Mouse (Mus musculus) neural tube, embryonic 13.5 days (tissue): Measurements from ENCODE around the gene Brpf3. TPM values are rescaled to one million over a fixed set of nuclear protein-coding genes. Genes with fewer than 3 reads are reported as not detected.
"Not testable (repeated sequence)": the region's sequence is repeated elsewhere in the genome, so short reads cannot be mapped to it uniquely, and the experiment has no call there.

Experiments
- ATAC-seq: fragments of 200-750 bp; cut with Nextera tagmentation; 2 replicates; pipeline ENCODE4 v1.8.0; 2017; ENCODE audit warnings: low read depth, mild to moderate bottlenecking, moderate TSS enrichment, moderate library complexity
- H3K27ac ChIP-seq: fragments of 300-500 bp; sonication (generic); replicated peaks from 2 replicates; pipeline ENCODE4 v1.5.1; 2015; ENCODE audit warnings: moderate library complexity, mild to moderate bottlenecking, inconsistent platforms
- H3K27me3 ChIP-seq: fragments of 300-500 bp; sonication (generic); 2 replicates; pipeline ENCODE4 v1.6.1; 2015; ENCODE audit warnings: mild to moderate bottlenecking, inconsistent platforms
- H3K36me3 ChIP-seq: fragments of 300-500 bp; sonication (generic); 2 replicates; pipeline ENCODE4 v1.6.1; 2015; ENCODE audit warnings: mild to moderate bottlenecking, inconsistent platforms
- H3K4me1 ChIP-seq: fragments of 300-500 bp; sonication (generic); replicated peaks from 2 replicates; pipeline ENCODE4 v1.6.1; 2015; ENCODE audit warnings: inconsistent platforms
- H3K4me2 ChIP-seq: fragments of 300-500 bp; sonication (generic); 2 replicates; pipeline ENCODE4 v1.6.1; 2015; ENCODE audit warnings: inconsistent platforms, mild to moderate bottlenecking, moderate library complexity
- H3K4me3 ChIP-seq: fragments of 300-500 bp; sonication (generic); 2 replicates; pipeline ENCODE4 v1.5.1; 2015; ENCODE audit warnings: mild to moderate bottlenecking, inconsistent platforms
- H3K9ac ChIP-seq: fragments of 300-500 bp; sonication (generic); 2 replicates; pipeline ENCODE4 v1.6.1; 2015; ENCODE audit warnings: moderate library complexity, mild to moderate bottlenecking, inconsistent platforms
- H3K9me3 ChIP-seq: fragments of 300-500 bp; sonication (generic); 2 replicates; pipeline ENCODE4 v1.6.1; 2016; ENCODE audit warnings: inconsistent platforms
- WGBS: fragments of 180-500 bp; shearing (Covaris S2); methylation state at CpG from one replicate; pipeline ENCODE4 v1.1.7; 2015; 5-methylcytosine and 5-hydroxymethylcytosine counted together
- polyA plus RNA-seq: library from polyadenylated mRNA; unstranded; fragments of >200 nt; fragmentation: Nextera tagmentation; extraction: Ambion mirVana; gene quantifications from 2 replicates; pipeline ENCODE4 v1.2.1, GENCODE M21; 2015

The Brpf3 gene
- polyA plus RNA-seq, 1 experiment from 2014 or later: 7.1 TPM

- no peaks in the 10 kb centered on the region for H3K4me1 ChIP-seq
- H3K4me3 ChIP-seq: no peak overlapping the region
- H3K36me3 ChIP-seq: peaks cover 65% of the 10 kb centered on the region
- H3K27me3 ChIP-seq: no peaks in the 10 kb centered on the region
- H3K27ac ChIP-seq: no peak overlapping the region
- no peak for ATAC-seq
- H3K4me2 ChIP-seq: no peak overlapping the region
- H3K9ac ChIP-seq: no peak overlapping the region
- WGBS: 92% methylated on average over 7 of the region's 7 CpGs
- H3K9me3 ChIP-seq: no peaks in the 10 kb centered on the region
Measured at GRCm38 (mm10) chr17:28837840-28838239, 37.0 kb downstream of the Brpf3 start.

GRCm38 (mm10) chr17:28841947-28842346 lies 41.1 kb downstream of the Brpf3 start:
- not testable (repeated sequence) for H3K9ac ChIP-seq, H3K9me3 ChIP-seq, H3K27ac ChIP-seq, H3K27me3 ChIP-seq, H3K4me3 ChIP-seq, H3K4me2 ChIP-seq, H3K4me1 ChIP-seq, ATAC-seq
- 96% methylated on average over 4 of the region's 4 CpGs for WGBS
- peaks cover 39% of the 10 kb centered on the region for H3K36me3 ChIP-seq

GRCm38 (mm10) chr17:28843665-28844064 lies 42.8 kb downstream of the Brpf3 start:
- no peak overlapping the region for H3K27ac ChIP-seq
- H3K36me3 ChIP-seq: peaks cover 22% of the 10 kb centered on the region
- no peaks in the 10 kb centered on the region for H3K4me1 ChIP-seq
- H3K4me2 ChIP-seq: no peak overlapping the region
- 64% methylated on average over 5 of the region's 5 CpGs for WGBS
- H3K9ac ChIP-seq: no peak overlapping the region
- no peak for ATAC-seq
- no peaks in the 10 kb centered on the region for H3K9me3 ChIP-seq
- H3K27me3 ChIP-seq: no peaks in the 10 kb centered on the region
- H3K4me3 ChIP-seq: no peak overlapping the region

- 71% methylated on average over 10 of the region's 11 CpGs for WGBS
- H3K27ac ChIP-seq: no peak overlapping the region
- no peaks in the 10 kb centered on the region for H3K4me1 ChIP-seq
- H3K36me3 ChIP-seq: no peaks in the 10 kb centered on the region
- H3K4me3 ChIP-seq: no peak overlapping the region
- no peak for ATAC-seq
- no peak overlapping the region for H3K9ac ChIP-seq
- H3K27me3 ChIP-seq: no peaks in the 10 kb centered on the region
- no peak overlapping the region for H3K4me2 ChIP-seq
- H3K9me3 ChIP-seq: no peaks in the 10 kb centered on the region
Measured at GRCm38 (mm10) chr17:28846974-28847617, 46.2 kb downstream of the Brpf3 start.

DNA sequence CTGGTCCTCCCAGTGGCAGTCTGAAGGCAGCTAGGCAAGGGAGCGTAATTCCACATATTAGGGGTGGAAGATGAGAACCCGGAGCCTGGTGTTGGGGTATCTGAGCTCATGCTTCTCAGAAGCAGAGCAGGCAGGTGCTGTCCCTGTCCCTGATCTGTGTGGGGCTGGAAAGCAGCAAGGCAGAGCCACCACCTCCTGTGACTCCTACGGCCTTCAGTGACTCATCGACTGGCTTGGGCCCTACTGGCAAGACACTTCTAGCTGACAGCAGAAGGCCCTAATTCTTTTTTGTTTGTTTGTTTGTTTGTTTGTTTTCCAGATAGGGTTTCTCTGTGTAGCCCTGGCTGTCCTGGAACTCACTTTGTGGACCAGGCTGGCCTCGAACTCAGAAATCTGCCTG lies 49.6 kb downstream of the Brpf3 start:
- WGBS: 90% methylated on average over 5 of the region's 5 CpGs
- Histone ChIP-seq H3K4me2 (no peak overlapping the region), H3K4me1 (no peaks in the 10 kb centered on the region), H3K36me3 (no peaks in the 10 kb centered on the region), H3K27me3 (no peaks in the 10 kb centered on the region), H3K9ac (no peak overlapping the region), H3K9me3 (no peaks in the 10 kb centered on the region), H3K27ac (no peak overlapping the region), H3K4me3 (no peak overlapping the region)
- no peak for ATAC-seq

DNA sequence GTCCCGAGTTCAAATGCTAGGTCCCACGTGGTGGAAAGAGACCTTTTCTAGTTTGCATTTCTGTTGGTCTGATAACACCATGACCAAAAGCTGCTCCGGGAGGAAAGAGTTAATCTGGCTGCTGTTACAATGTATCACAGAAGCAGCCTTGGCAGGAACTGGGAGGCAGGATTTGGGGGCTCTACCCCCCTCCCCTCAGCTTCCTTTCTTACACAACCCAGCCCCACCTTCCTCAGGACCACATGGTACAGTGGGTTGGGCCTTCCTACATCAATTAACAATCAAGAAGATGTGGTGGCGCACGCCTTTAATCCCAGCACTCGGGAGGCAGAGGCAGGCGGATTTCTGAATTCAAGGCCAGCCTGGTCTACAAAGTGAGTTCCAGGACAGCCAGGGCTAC lies 53.5 kb downstream of the Brpf3 start:
- Histone ChIP-seq H3K36me3 (no peaks in the 10 kb centered on the region), H3K9ac (no peak overlapping the region), H3K4me3 (no peak overlapping the region), H3K4me2 (no peak overlapping the region), H3K4me1 (no peaks in the 10 kb centered on the region), H3K27ac (no peak overlapping the region), H3K9me3 (peaks cover 13% of the 10 kb centered on the region), H3K27me3 (no peaks in the 10 kb centered on the region)
- WGBS: 85% methylated on average over 7 of the region's 7 CpGs
- ATAC-seq: no peak

DNA sequence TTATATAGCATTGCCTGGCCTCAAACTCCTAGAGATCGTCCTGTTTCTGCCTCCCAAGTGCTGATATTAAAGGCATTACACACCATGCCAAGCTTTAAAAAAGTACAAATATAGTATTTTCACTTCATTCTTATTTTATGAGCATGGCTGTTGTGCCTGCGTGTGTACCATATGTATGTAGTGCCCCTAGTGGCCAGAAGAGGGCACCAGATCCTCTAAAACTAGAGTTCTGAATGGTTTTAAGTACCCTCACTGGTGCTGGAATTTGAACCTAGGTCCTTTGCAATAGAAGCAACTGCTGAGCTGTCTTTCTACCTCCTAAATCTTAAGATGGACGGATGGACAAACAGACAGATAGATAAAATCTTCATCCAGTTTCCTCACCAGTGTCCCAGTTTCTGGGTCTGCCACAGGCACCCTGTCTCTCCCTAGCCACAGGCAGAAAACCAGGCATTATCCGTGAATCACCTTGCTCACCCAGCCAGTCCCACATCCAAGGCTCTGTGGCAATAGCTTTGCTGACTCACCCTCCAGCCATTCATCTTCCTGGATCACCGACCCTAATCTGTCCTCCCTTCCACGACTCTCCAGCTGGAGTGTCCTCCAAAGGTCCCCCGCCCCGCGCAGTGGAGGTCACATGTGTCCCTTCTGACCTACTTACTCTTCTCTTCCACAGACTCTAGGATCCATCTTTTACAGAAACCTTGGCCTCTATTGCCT lies 54.4 kb downstream of the Brpf3 start:
- Histone ChIP-seq H3K36me3 (no peaks in the 10 kb centered on the region), H3K9ac (no peak overlapping the region), H3K9me3 (peaks cover 13% of the 10 kb centered on the region), H3K4me2 (no peak overlapping the region), H3K4me1 (no peaks in the 10 kb centered on the region), H3K4me3 (no peak overlapping the region), H3K27me3 (no peaks in the 10 kb centered on the region), H3K27ac (no peak overlapping the region)
- 81% methylated on average over 9 of the region's 9 CpGs for WGBS
- ATAC-seq: no peak

GRCm38 (mm10) chr17:28856030-28856429 lies 55.1 kb downstream of the Brpf3 start:
- H3K4me1 ChIP-seq: no peaks in the 10 kb centered on the region
- H3K36me3 ChIP-seq: no peaks in the 10 kb centered on the region
- H3K9ac ChIP-seq: no peak overlapping the region
- no peaks in the 10 kb centered on the region for H3K27me3 ChIP-seq
- ATAC-seq: no peak
- H3K9me3 ChIP-seq: peaks cover 13% of the 10 kb centered on the region
- WGBS: 63% methylated on average over 3 of the region's 3 CpGs
- H3K4me2 ChIP-seq: no peak overlapping the region
- H3K27ac ChIP-seq: no peak overlapping the region
- H3K4me3 ChIP-seq: no peak overlapping the region

DNA sequence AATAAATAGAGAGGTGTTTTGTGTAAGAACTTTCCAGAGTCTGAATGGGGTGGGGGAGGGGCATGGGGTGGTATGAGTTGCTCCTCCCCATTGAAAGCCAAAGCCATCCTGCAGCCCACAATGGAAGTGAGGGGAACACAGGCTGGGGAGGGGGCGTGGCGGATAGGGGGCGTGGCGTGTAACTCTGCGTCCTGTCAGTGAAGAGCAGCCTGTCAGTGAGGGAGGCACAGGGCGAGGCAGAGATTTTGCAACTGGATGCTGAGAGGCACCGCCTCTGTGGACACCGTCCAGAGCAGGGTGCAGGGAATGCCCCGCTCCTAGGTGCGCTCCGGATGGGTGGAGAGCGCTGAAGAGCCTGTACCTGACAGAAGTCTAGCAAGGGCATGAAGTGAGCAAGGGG lies 57.3 kb downstream of the Brpf3 start, which contains the start of gene Pnpla1:
Gene Pnpla1, plus strand, starts transcription at position 207 of the 400 bp plus-strand sequence.
- Histone ChIP-seq H3K9me3 (peaks cover 13% of the 10 kb centered on the region), H3K36me3 (no peaks in the 10 kb centered on the region), H3K4me2 (no peak within 1 kb of the TSS), H3K4me1 (no peaks in the 10 kb centered on the region), H3K9ac (no peak within 1 kb of the TSS), H3K4me3 (no peak within 1 kb of the TSS), H3K27me3 (no peaks in the 10 kb centered on the region), H3K27ac (no peak within 1 kb of the TSS)
- ATAC-seq: 0 out of 2 replicates have a peak, but pooled peaks have one; percentile 23
- WGBS: 45% methylated on average over 12 of the region's 12 CpGs

DNA sequence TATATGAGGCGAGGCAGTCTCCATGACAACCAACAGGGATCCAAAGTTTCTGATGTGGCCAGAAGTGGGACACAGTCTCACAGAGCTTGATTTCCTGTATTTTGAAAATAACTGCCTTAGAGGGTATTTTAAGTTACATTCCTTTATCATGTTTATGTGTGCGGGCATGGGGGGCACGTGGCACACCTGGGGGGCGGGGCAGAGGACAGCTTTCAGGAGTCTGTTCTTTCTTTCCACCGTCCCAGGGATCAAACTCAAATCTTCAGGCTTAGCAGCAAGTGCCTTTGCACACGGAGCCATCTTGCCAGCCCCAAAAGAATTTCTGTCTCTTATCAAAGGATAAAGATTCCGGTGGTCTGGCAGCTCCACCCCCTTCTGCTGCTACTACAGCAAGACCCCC lies 63.0 kb downstream of the Brpf3 start:
- WGBS: 76% methylated on average over 7 of the region's 7 CpGs
- no peaks in the 10 kb centered on the region for H3K36me3 ChIP-seq
- no peak overlapping the region for H3K27ac ChIP-seq
- peaks cover 3% of the 10 kb centered on the region for H3K4me1 ChIP-seq
- ATAC-seq: no peak
- H3K9ac ChIP-seq: no peak overlapping the region
- H3K27me3 ChIP-seq: no peaks in the 10 kb centered on the region
- H3K9me3 ChIP-seq: no peaks in the 10 kb centered on the region
- no peak overlapping the region for H3K4me3 ChIP-seq
- no peak overlapping the region for H3K4me2 ChIP-seq

DNA sequence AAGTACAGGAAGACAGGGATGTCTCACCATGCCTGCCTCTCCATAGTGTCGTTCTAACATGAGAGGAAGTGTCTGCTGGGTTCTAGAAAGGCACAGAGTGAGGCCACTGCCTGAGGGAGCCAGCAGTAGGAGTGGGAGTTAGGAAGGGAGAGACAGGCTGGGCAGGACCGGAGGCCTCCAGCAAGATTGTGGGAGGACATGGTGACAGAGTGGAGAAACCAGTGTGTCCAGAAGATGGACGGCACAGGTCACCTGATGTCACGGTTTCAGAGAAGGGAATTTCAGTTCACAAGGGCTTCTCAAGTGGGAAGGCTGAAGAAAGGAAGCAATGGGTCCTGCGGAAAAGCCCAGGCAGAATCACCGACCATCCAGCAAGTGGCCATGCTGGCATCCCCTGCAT lies 63.6 kb downstream of the Brpf3 start:
- Histone ChIP-seq H3K9ac (no peak overlapping the region), H3K9me3 (no peaks in the 10 kb centered on the region), H3K27me3 (no peaks in the 10 kb centered on the region), H3K36me3 (no peaks in the 10 kb centered on the region), H3K4me3 (no peak overlapping the region), H3K4me2 (no peak overlapping the region), H3K4me1 (peaks cover 8% of the 10 kb centered on the region), H3K27ac (no peak overlapping the region)
- no peak for ATAC-seq
- WGBS: 79% methylated on average over 6 of the region's 6 CpGs

- no peak overlapping the region for H3K9ac ChIP-seq
- no peak overlapping the region for H3K27ac ChIP-seq
- H3K27me3 ChIP-seq: no peaks in the 10 kb centered on the region
- peaks cover 20% of the 10 kb centered on the region for H3K4me1 ChIP-seq
- no peaks in the 10 kb centered on the region for H3K36me3 ChIP-seq
- no peaks in the 10 kb centered on the region for H3K9me3 ChIP-seq
- ATAC-seq: no peak
- H3K4me3 ChIP-seq: no peak overlapping the region
- no peak overlapping the region for H3K4me2 ChIP-seq
Measured at GRCm38 (mm10) chr17:28866921-28867320, 66.0 kb downstream of the Brpf3 start.

DNA sequence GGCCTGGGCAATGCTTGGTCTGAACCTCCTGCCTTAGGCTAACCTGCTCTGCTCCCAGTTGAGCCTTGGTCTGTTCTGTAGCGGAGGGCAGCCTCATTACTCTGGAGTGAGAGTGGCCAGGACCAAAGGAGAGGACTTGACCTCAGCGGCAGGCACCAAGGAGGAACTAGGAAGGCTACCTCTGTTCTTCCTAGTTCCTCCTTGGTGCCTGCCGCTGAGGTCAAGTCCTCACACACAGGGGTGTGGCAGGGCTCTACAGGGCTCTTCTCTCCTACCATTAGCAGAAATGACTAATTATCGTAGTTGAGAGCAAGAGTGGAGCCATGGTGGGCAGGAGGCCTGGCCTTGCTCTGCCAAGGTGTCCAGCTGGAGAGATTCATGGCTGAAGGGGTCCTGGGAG lies 66.5 kb downstream of the Brpf3 start:
- ATAC-seq: no peak
- H3K4me2 ChIP-seq: no peak overlapping the region

More for the DNA sequence above, 66.5 kb downstream of the Brpf3 start:
- Histone ChIP-seq H3K4me1 (peaks cover 20% of the 10 kb centered on the region), H3K9ac (no peak overlapping the region), H3K27ac (no peak overlapping the region), H3K4me3 (no peak overlapping the region), H3K36me3 (no peaks in the 10 kb centered on the region), H3K27me3 (no peaks in the 10 kb centered on the region), H3K9me3 (no peaks in the 10 kb centered on the region)
- 88% methylated on average over 4 of the region's 4 CpGs for WGBS
